Mouse (Mus musculus) bone marrow macrophage, adult 2 months (primary cell): Measurements from ENCODE around the gene Srpx.

Source experiments
- CTCF ChIP-seq: IDR thresholded peaks from 2 replicates; pipeline ENCODE4 v1.5.1; 2012; ENCODE audit warnings: low read depth, mild to moderate bottlenecking, low read length, moderate library complexity
- POLR2A ChIP-seq: IDR thresholded peaks from 2 replicates; pipeline ENCODE4 v1.6.1; 2012; ENCODE audit warnings: mild to moderate bottlenecking, low read depth, low read length, borderline replicate concordance

DNA sequence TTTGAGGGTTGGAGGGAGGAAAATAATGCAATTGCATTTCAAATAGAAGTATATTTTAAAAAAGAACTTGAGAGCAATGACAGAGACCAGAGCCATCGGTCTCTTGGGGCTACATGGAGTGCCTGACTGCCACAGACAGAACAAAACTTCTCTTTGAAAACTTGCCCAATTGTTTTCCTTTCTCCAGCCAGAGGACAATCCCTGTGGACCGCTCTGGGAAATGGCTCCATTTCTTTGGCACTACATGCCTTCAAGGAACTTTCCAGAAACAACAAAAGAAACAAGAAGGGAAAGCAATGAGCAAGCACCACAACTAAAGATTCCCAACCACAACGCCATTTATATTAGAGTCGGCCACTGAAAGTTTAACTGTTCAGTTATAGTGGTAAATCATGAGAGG, 55.3 kb downstream of the Srpx start:
- TF ChIP-seq POLR2A = no peak
- TF ChIP-seq CTCF = no peak
